Mouse (Mus musculus): ENCODE results near the gene Gpr107. TPM values are rescaled to one million over a fixed set of nuclear protein-coding genes. Genes with fewer than 3 reads are reported as not detected.

The Gpr107 gene
- polyA plus RNA-seq (2015; fragmentation: Nextera tagmentation; extraction: Ambion mirVana) = 9.2 and 9.8 TPM in 2 replicates

DNA sequence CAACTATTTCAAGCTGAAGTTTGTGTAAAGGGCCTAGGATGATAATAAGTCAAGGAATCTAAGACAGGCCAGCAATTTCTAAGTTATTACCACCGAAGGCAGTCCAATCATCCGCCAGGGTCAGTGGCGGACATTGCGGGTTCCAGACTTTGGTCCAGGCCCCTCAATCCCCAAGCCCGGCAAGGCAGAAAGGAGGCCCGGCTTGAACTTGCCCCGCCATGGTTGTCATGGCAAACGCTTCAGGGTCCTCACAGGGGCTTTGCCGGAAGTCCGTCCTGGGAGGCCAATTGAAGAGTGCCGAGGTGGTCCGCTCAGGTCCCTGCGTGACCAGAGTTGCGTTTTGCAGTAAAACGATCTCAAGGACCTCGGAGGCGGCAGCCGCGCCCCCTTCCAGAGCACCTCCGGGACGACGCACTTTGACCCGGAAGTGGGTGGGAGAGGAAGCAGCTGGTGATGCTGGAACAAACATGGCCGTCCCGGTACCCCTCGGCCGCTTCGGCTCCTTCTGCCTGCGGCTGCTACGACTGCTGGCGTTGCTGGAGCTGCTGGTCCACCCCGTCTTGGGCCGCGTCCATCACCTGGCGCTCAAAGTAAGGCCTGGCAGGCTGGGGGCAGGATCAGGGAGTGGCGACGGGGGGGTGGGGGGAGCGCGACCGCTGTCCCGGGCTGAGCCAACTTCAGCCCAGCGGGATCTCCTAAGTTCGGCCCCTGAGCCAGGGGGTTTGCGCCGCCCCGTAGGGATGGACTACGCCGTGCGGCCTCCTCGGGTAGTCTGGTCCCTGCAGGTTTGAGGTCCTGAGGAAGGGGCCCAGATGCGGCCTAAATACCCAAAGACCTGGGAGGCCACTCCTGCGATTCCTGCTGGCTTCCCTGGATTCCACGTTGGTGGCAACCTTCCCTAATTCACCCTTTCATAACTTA, at the start of gene Gpr107:
Gene Gpr107, plus strand, starts transcription at position 425 of the 921 bp plus-strand sequence.
- H3K27me3 ChIP-seq (ENCODE audit: insufficient read depth, low read length) = no peaks in the 10 kb centered on the region
- no peaks in the 10 kb centered on the region for H3K9me3 ChIP-seq (ENCODE audit: low read length)
- peak within 1 kb of the TSS; percentile 93 for H3K4me2 ChIP-seq (ENCODE audit: low read depth, low read length)
- H3K27ac ChIP-seq (ENCODE audit: low read depth) = peak within 1 kb of the TSS; percentile 80
- peaks cover 9% of the 10 kb centered on the region for H3K36me3 ChIP-seq (replicated peaks; ENCODE audit: insufficient read depth, low read length)
- H3K9ac ChIP-seq (replicated peaks) = peak within 1 kb of the TSS; percentile 92
- TF ChIP-seq CTCF (IDR thresholded peaks at IDR 0.05; ENCODE audit: low read depth) (no peak), EP300 (IDR thresholded peaks at IDR 0.05; ENCODE audit: low read depth) (no peak)
- H3K4me1 ChIP-seq (ENCODE audit: insufficient read depth) = peaks cover 28% of the 10 kb centered on the region
- H3K4me3 ChIP-seq (ENCODE audit: low read depth, low read length) = peak within 1 kb of the TSS; percentile 98
- 1% methylated on average over 36 of the region's 53 CpGs for WGBS (ENCODE audit: insufficient replicate concordance)
- DNase-seq = peak; percentile 90
- ATAC-seq = peak; percentile 92

GRCm38 (mm10) chr2:31103321-31103720, 48.8 kb upstream of the Gpr107 start:
- Histone ChIP-seq H3K9me3 (ENCODE audit: low read length) (no peaks in the 10 kb centered on the region), H3K27ac (ENCODE audit: low read depth) (peak overlapping the region; percentile 12; the same call in 1 of the 2 replicates), H3K9ac (replicated peaks) (no peak overlapping the region), H3K4me2 (ENCODE audit: low read depth, low read length) (peak overlapping the region; percentile 36), H3K4me3 (ENCODE audit: low read depth, low read length) (no peak overlapping the region), H3K27me3 (ENCODE audit: insufficient read depth, low read length) (no peaks in the 10 kb centered on the region), H3K4me1 (ENCODE audit: insufficient read depth) (peaks cover 16% of the 10 kb centered on the region), H3K36me3 (replicated peaks; ENCODE audit: insufficient read depth, low read length) (0 out of 2 replicates have a peak, but pooled peaks cover 4% of the 10 kb centered on the region)
- ATAC-seq (no peak), DNase-seq (no peak)
- TF ChIP-seq CTCF (IDR thresholded peaks at IDR 0.05; ENCODE audit: low read depth) (no peak), EP300 (IDR thresholded peaks at IDR 0.05; ENCODE audit: low read depth) (no peak)
- 64% methylated on average over 8 of the region's 8 CpGs for WGBS (ENCODE audit: insufficient replicate concordance)

DNA sequence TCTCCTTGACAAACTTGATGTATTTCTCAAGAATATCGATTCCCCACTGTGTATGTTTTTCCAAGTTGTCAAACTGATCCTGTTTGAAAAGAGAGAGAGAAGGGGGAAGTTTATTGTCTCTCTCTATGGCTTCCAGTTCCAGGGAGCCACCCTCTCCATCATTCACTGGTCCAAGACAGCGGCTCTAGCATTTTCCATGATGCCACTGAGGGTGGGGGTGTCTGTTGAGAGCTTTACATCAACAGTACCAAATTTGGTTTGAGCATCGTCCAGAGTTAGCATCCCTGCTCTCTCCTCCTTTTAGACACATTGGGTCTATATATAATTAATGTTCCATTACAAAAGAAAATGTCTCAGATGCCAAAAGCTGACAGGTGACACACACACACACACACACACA, 46.8 kb upstream of the Gpr107 start:
- Histone ChIP-seq H3K9me3 (ENCODE audit: low read length) (no peaks in the 10 kb centered on the region), H3K9ac (replicated peaks) (no peak overlapping the region), H3K4me1 (ENCODE audit: insufficient read depth) (peaks cover 26% of the 10 kb centered on the region), H3K27ac (ENCODE audit: low read depth) (no peak overlapping the region), H3K27me3 (ENCODE audit: insufficient read depth, low read length) (no peaks in the 10 kb centered on the region), H3K4me2 (ENCODE audit: low read depth, low read length) (no peak overlapping the region), H3K4me3 (ENCODE audit: low read depth, low read length) (no peak overlapping the region), H3K36me3 (replicated peaks; ENCODE audit: insufficient read depth, low read length) (no peaks in the 10 kb centered on the region)
- DNase-seq (no peak), ATAC-seq (no peak)
- WGBS (ENCODE audit: insufficient replicate concordance) = 78% methylated on average over 3 of the region's 3 CpGs
- TF ChIP-seq EP300 (IDR thresholded peaks at IDR 0.05; ENCODE audit: low read depth) (no peak), CTCF (IDR thresholded peaks at IDR 0.05; ENCODE audit: low read depth) (no peak)

DNA sequence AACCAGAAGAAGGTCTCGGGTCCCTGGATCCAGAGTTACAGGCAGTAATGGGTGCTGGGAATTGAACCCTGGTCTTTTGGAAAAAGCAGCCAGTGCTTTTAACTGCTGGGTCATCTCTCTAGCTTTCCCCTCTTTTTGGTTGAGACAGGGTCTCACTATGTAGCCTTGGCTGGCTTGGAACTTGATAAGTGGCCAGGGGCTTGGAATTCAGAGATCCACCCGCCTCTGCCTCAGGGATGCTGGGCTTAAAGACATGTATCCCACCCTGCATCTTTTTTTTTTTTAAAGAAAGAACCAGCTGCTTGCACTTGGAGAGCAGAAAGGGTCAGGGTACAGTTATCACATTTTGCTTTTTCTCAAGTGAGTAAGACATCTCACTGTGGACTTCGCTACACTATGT, 46.1 kb upstream of the Gpr107 start:
- no peaks in the 10 kb centered on the region for H3K9me3 ChIP-seq (ENCODE audit: low read length)
- WGBS (ENCODE audit: insufficient replicate concordance) = 83% methylated on average over 3 of the region's 3 CpGs
- DNase-seq (no peak), ATAC-seq (no peak)
- no peaks in the 10 kb centered on the region for H3K36me3 ChIP-seq (replicated peaks; ENCODE audit: insufficient read depth, low read length)
- no peak overlapping the region for H3K4me2 ChIP-seq (ENCODE audit: low read depth, low read length)
- H3K4me3 ChIP-seq (ENCODE audit: low read depth, low read length) = no peak overlapping the region
- peaks cover 26% of the 10 kb centered on the region for H3K4me1 ChIP-seq (ENCODE audit: insufficient read depth)
- H3K9ac ChIP-seq (replicated peaks) = no peak overlapping the region
- TF ChIP-seq CTCF (IDR thresholded peaks at IDR 0.05; ENCODE audit: low read depth) (no peak), EP300 (IDR thresholded peaks at IDR 0.05; ENCODE audit: low read depth) (no peak)
- H3K27me3 ChIP-seq (ENCODE audit: insufficient read depth, low read length) = no peaks in the 10 kb centered on the region
- H3K27ac ChIP-seq (ENCODE audit: low read depth) = no peak overlapping the region

DNA sequence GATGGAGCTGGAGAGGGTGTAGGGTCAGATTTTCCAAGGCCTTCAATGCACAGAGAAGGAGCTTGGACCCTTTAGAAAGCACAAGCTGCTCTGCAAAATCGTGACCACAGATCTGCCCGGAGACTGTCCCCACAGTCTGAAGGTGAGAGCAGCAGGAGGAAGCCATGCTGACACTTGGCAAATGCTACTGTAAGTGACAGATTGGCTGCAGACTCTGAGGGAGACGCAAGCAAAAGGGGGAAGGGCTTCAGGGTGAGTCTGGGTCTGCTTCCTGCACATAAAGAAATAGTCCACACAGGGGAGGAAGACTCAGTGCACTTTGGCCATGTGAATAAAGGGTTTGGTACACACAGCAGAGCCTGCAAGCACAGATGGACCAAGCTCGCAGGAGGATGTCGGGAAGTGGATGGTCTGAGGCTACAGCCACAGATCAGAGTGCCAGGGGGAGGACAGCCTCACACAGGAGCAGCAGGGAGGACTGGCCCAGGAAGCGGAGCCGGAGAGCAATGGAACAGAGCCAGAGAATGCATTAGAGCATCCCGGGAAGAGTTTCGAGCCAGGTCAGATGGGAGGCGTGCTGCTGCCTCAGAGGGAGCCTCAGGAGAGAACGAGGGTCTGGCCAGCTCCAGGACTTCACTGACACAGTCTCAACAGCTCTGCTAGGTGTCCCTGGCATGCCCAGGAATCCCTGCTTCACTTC, 45.3 kb upstream of the Gpr107 start:
- H3K9me3 ChIP-seq (ENCODE audit: low read length) = no peaks in the 10 kb centered on the region
- H3K36me3 ChIP-seq (replicated peaks; ENCODE audit: insufficient read depth, low read length) = no peaks in the 10 kb centered on the region
- no peak for TF ChIP-seq CTCF (IDR thresholded peaks at IDR 0.05; ENCODE audit: low read depth)
- TF ChIP-seq EP300 (IDR thresholded peaks at IDR 0.05; ENCODE audit: low read depth) = no peak
- no peak overlapping the region for H3K4me2 ChIP-seq (ENCODE audit: low read depth, low read length)
- H3K27me3 ChIP-seq (ENCODE audit: insufficient read depth, low read length) = no peaks in the 10 kb centered on the region
- H3K27ac ChIP-seq (ENCODE audit: low read depth) = 0 out of 2 replicates have a peak overlapping the region, but pooled peaks have one; percentile 16
- no peak overlapping the region for H3K4me3 ChIP-seq (ENCODE audit: low read depth, low read length)
- no peak for ATAC-seq
- H3K9ac ChIP-seq (replicated peaks) = no peak overlapping the region
- no peak for DNase-seq
- 51% methylated on average over 11 of the region's 11 CpGs for WGBS (ENCODE audit: insufficient replicate concordance)
- peaks cover 26% of the 10 kb centered on the region for H3K4me1 ChIP-seq (ENCODE audit: insufficient read depth)

DNA sequence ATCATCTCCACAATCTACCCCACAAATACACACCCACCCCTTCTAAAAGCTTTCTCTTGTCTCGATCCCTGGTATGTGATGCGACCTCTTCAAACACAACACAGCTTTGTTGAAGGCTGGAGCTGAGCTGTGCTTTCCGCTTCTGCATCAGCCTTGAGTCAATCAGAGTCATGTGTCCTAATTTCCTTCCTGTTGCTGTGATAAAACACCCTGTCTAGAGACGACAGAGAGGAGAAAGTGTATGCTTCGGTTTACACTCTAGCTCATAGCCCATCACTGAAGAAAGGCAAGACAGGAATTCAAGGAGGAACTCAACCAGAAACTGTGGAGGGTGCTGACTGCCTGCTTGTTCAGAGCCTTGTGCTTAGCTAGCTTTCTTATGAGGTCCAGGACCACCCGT, 43.9 kb upstream of the Gpr107 start:
- peaks cover 23% of the 10 kb centered on the region for H3K4me1 ChIP-seq (ENCODE audit: insufficient read depth)
- no peak overlapping the region for H3K4me3 ChIP-seq (ENCODE audit: low read depth, low read length)
- no peaks in the 10 kb centered on the region for H3K36me3 ChIP-seq (replicated peaks; ENCODE audit: insufficient read depth, low read length)
- H3K4me2 ChIP-seq (ENCODE audit: low read depth, low read length) = peak overlapping the region; percentile 33; the same call in 1 of the 2 replicates
- no peaks in the 10 kb centered on the region for H3K9me3 ChIP-seq (ENCODE audit: low read length)
- TF ChIP-seq EP300 (IDR thresholded peaks at IDR 0.05; ENCODE audit: low read depth) = no peak
- TF ChIP-seq CTCF (IDR thresholded peaks at IDR 0.05; ENCODE audit: low read depth) = no peak
- WGBS (ENCODE audit: insufficient replicate concordance) = 38% methylated on average over 6 of the region's 6 CpGs
- no peaks in the 10 kb centered on the region for H3K27me3 ChIP-seq (ENCODE audit: insufficient read depth, low read length)
- no peak overlapping the region; the same call in 1 of the 2 replicates for H3K9ac ChIP-seq (replicated peaks)
- peak overlapping the region; percentile 41; the same call in 1 of the 2 replicates for H3K27ac ChIP-seq (ENCODE audit: low read depth)
- 0 out of 2 replicates have a peak, but pooled peaks have one; percentile 23 for ATAC-seq
- no peak for DNase-seq

All from liver, postnatal 0 days (tissue).